Mouse (Mus musculus): ENCODE data around the gene Tas2r116. TPM values are rescaled to one million over a fixed set of nuclear protein-coding genes. Genes with fewer than 3 reads are reported as not detected.

Tas2r116 gene
- not detected in 2 replicates for polyA plus RNA-seq (2015; fragmentation: Nextera tagmentation; extraction: Ambion mirVana)

DNA sequence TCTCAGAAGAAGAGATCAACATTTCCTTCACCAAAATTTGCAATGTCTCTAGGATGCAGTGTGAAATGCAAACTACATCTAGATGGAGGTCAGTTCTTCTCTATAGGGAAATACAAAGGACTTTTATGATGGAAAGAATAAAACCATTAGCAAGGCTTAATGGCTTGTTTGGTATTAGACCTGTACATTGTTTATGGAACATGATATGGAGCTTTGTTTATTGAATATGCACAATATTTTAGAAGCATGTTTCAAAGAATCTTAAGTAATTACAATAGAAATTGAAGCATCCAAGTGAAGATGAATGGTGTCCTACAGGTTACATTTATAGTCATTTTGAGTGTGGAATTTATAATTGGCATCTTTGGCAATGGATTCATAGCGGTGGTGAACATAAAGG, at the start of gene Tas2r116:
Tas2r116 (plus strand) TSS at position 301 of the 400 bp plus-strand sequence.

DNA sequence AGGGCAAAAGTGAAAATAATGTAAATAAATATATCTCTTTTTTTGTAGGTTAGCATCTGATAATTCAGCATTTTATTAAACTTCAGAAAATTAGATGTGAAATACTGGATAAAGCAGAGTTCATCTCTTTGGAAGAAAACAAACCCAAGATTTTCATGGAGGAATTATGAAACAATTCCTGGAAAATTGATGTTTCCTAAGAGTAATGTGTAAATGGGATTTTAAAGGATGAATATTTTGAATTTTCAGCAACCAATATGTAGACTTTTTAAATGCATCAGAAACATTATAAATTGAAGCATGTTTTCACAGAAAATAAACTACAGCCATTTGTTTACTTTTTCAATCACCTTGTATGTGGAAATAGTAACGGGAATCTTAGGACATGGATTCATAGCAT, 8.4 kb upstream of the Tas2r116 start, which contains the start of gene Tas2r123:
Tas2r123 (plus strand) TSS at position 301 of the 400 bp plus-strand sequence.

DNA sequence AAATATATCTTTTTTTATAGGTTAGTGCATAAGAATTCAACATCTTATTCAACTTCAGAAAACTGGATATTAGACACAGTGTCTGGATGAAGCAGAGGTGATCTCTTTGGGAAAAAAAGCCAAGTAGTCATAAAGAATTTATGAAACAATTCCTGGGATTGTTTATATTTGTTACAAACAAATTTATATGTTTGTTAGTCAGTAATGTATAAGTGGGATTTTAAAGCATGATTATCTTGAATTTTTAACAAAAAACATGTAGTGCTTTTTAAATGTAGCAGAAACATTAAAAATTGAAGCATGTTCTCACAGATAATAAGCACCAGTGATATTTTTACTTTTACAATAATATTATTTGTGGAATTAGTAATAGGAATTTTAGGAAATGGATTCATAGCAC, 12.5 kb downstream of the Tas2r116 start, which contains the start of gene Tas2r110:
Tas2r110 (plus strand) TSS at position 301 of the 400 bp plus-strand sequence.

DNA sequence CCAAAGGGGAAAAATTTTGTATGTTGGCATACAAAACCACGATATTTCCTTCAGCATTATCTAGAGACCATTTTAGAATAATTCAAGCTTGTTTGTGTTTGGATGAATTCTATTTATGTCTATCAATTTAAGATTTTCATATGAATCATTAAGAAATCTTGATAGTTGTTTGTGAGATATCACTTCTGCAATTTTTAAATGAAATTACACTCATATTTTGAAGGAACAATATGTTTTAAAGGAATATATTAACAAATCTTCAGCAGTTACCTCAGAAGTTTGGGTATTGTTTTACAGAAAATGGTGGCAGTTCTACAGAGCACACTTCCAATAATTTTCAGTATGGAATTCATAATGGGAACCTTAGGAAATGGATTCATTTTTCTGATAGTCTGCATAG, 37.5 kb downstream of the Tas2r116 start, which contains the start of gene Tas2r113:
Tas2r113 (plus strand) TSS at position 301 of the 400 bp plus-strand sequence.

Other genes with a start within 250 kb of the Tas2r116 start
- gene A630073D07Rik, start 203.9 kb upstream of the Tas2r116 start, polyA plus RNA-seq (2015; fragmentation: Nextera tagmentation; extraction: Ambion mirVana), result not detected in 2 replicates
- gene Tas2r120, start 198.5 kb upstream of the Tas2r116 start, polyA plus RNA-seq (2015; fragmentation: Nextera tagmentation; extraction: Ambion mirVana), result not detected in 2 replicates
- gene Tas2r121, start 154.4 kb upstream of the Tas2r116 start, polyA plus RNA-seq (2015; fragmentation: Nextera tagmentation; extraction: Ambion mirVana), result not detected in 2 replicates
- gene Tas2r122, start 143.5 kb upstream of the Tas2r116 start, polyA plus RNA-seq (2015; fragmentation: Nextera tagmentation; extraction: Ambion mirVana), result not detected in 2 replicates
- gene Tas2r115, start 117.4 kb upstream of the Tas2r116 start, polyA plus RNA-seq (2015; fragmentation: Nextera tagmentation; extraction: Ambion mirVana), result not detected in 2 replicates
- not detected in 2 replicates for gene Tas2r124, start 100.7 kb upstream of the Tas2r116 start, polyA plus RNA-seq (2015; fragmentation: Nextera tagmentation; extraction: Ambion mirVana)
- gene Tas2r102, start 93.3 kb upstream of the Tas2r116 start, polyA plus RNA-seq (2015; fragmentation: Nextera tagmentation; extraction: Ambion mirVana), result not detected in 2 replicates
- gene Tas2r136, start 77.3 kb upstream of the Tas2r116 start, polyA plus RNA-seq (2015; fragmentation: Nextera tagmentation; extraction: Ambion mirVana), result not detected in 2 replicates
- gene Tas2r117, start 52.6 kb upstream of the Tas2r116 start, polyA plus RNA-seq (2015; fragmentation: Nextera tagmentation; extraction: Ambion mirVana), result not detected in 2 replicates
- not detected in 2 replicates for gene Tas2r123, start 8.3 kb upstream of the Tas2r116 start, polyA plus RNA-seq (2015; fragmentation: Nextera tagmentation; extraction: Ambion mirVana)
- not detected in 2 replicates for gene Tas2r110, start 12.6 kb downstream of the Tas2r116 start, polyA plus RNA-seq (2015; fragmentation: Nextera tagmentation; extraction: Ambion mirVana)
- not detected in 2 replicates for gene Tas2r113, start 37.6 kb downstream of the Tas2r116 start, polyA plus RNA-seq (2015; fragmentation: Nextera tagmentation; extraction: Ambion mirVana)
- not detected in 2 replicates for gene Tas2r125, start 54.2 kb downstream of the Tas2r116 start, polyA plus RNA-seq (2015; fragmentation: Nextera tagmentation; extraction: Ambion mirVana)
- gene Tas2r129, start 95.7 kb downstream of the Tas2r116 start, polyA plus RNA-seq (2015; fragmentation: Nextera tagmentation; extraction: Ambion mirVana), result not detected in 2 replicates
- not detected in 2 replicates for gene Tas2r131, start 102.5 kb downstream of the Tas2r116 start, polyA plus RNA-seq (2015; fragmentation: Nextera tagmentation; extraction: Ambion mirVana)
- not detected in 2 replicates for gene Tas2r109, start 125.5 kb downstream of the Tas2r116 start, polyA plus RNA-seq (2015; fragmentation: Nextera tagmentation; extraction: Ambion mirVana)
- not detected in 2 replicates for gene Tas2r103, start 181.7 kb downstream of the Tas2r116 start, polyA plus RNA-seq (2015; fragmentation: Nextera tagmentation; extraction: Ambion mirVana)
- not detected in 2 replicates for gene Tas2r140, start 200.4 kb downstream of the Tas2r116 start, polyA plus RNA-seq (2015; fragmentation: Nextera tagmentation; extraction: Ambion mirVana)
- 32.3 and 38.9 TPM in 2 replicates for gene Smim10l1, start 249.5 kb downstream of the Tas2r116 start, polyA plus RNA-seq (2015; fragmentation: Nextera tagmentation; extraction: Ambion mirVana)